Comparison of ENCODE assay signal across 9 mouse cellular contexts in the genomic region with DNA sequence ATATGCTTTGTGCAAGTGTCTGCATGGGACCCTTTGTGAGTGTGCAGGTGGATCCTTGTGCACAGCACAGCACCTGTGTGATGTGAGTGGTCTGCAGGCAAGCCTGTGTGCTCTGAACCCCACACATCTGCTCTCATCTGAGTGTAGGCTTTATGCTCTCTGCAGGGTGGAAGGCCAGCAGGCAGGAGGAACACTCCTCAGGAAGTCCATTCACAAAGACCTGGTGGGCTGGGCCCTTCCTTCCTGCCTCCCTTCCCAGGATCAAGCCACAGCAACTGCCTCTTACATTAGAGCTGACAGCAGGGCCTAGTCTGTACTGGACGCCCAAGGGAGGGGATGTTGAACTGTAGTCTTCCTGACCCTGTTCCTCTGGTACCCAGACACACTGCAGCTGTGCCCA. TPM values are rescaled to one million over a fixed set of nuclear protein-coding genes. Genes with fewer than 3 reads are reported as not detected.
DNase-seq lines count a peak whose midpoint lies in the region; ATAC-seq lines count a peak whose summit lies in the region.
"Had no signal": no experiment of that assay in that cellular context is flagged by ENCODE, and none has a peak within 500 bp of the region (broad histone marks: within the 10 kb centered on the region; RNA-seq: fewer than 3 reads in every experiment).

No protein-coding gene starts in this region.

- ATAC-seq in neural tube, embryonic 14.5 days (ENCODE audit: low read depth) = no peak
- ATAC-seq in heart, embryonic 13.5 days (ENCODE audit: extremely low read depth, insufficient number of reproducible peaks, low FRiP score, low TSS enrichment) = no peak
- ATAC-seq in limb, embryonic 15.5 days (ENCODE audit: insufficient number of reproducible peaks, low FRiP score, low TSS enrichment, low read depth) = no peak

- no peak overlapping the region for H3K4me2 ChIP-seq in neural tube, embryonic 14.5 days (ENCODE audit: low read depth, low read length)
- H3K4me2 ChIP-seq in heart, embryonic 13.5 days = no peak overlapping the region
- no peak overlapping the region for H3K4me2 ChIP-seq in limb, embryonic 15.5 days
- H3K4me2 ChIP-seq: hindbrain, embryonic 15.5 days had no signal

- WGBS in neural tube, embryonic 14.5 days = 81% methylated on average over 1 of the region's 1 CpGs
- 50% methylated on average over 1 of the region's 1 CpGs for WGBS in heart, embryonic 13.5 days
- WGBS in limb, embryonic 15.5 days = 57% methylated on average over 1 of the region's 1 CpGs

- H3K4me1 ChIP-seq in neural tube, embryonic 14.5 days (ENCODE audit: control insufficient read depth, insufficient read depth, low read length) = no peaks in the 10 kb centered on the region
- H3K4me1 ChIP-seq in heart, embryonic 13.5 days = peaks cover 62% of the 10 kb centered on the region
- H3K4me1 ChIP-seq in limb, embryonic 15.5 days = 0 out of 2 replicates have a peak, but pooled peaks cover 4% of the 10 kb centered on the region
- H3K4me1 ChIP-seq: hindbrain, embryonic 15.5 days had no signal

- no peaks in the 10 kb centered on the region for H3K27me3 ChIP-seq in neural tube, embryonic 14.5 days (ENCODE audit: control insufficient read depth, insufficient read depth, low read length)
- no peaks in the 10 kb centered on the region for H3K27me3 ChIP-seq in heart, embryonic 13.5 days (replicated peaks)
- no peaks in the 10 kb centered on the region for H3K27me3 ChIP-seq in limb, embryonic 15.5 days
- H3K27me3 ChIP-seq: hindbrain, embryonic 15.5 days had no signal

- DNase-seq in neural tube, embryonic 10.5 days (ENCODE audit: extremely low spot score, low spot score) = no peak
- DNase-seq in testis, postnatal 10 days (ENCODE audit: low spot score) = peak; percentile 35
- no peak for DNase-seq in ovary, postnatal 10 days (ENCODE audit: low spot score)
- no peak for DNase-seq in natural killer cell, adult 2 months (ENCODE audit: low spot score in 2 of 2)
- DNase-seq in cerebellum, adult 18-20 months = no peak

- no peaks in the 10 kb centered on the region for H3K36me3 ChIP-seq in neural tube, embryonic 14.5 days (ENCODE audit: control insufficient read depth, insufficient read depth, low read length)
- H3K36me3 ChIP-seq in heart, embryonic 13.5 days = peaks cover 33% of the 10 kb centered on the region
- peaks cover 55% of the 10 kb centered on the region for H3K36me3 ChIP-seq in limb, embryonic 15.5 days
- H3K36me3 ChIP-seq: hindbrain, embryonic 15.5 days had no signal

- no peak overlapping the region for H3K4me3 ChIP-seq in neural tube, embryonic 14.5 days (ENCODE audit: low read depth, low read length)
- no peak overlapping the region for H3K4me3 ChIP-seq in heart, embryonic 13.5 days
- H3K4me3 ChIP-seq in limb, embryonic 15.5 days = no peak overlapping the region
- H3K4me3 ChIP-seq: hindbrain, embryonic 15.5 days had no signal

- H3K9me3 ChIP-seq in neural tube, embryonic 14.5 days (ENCODE audit: control insufficient read depth, low read length) = no peaks in the 10 kb centered on the region
- no peaks in the 10 kb centered on the region for H3K9me3 ChIP-seq in heart, embryonic 13.5 days
- H3K9me3 ChIP-seq in limb, embryonic 15.5 days = no peaks in the 10 kb centered on the region
- H3K9me3 ChIP-seq: hindbrain, embryonic 15.5 days had no signal

- H3K27ac ChIP-seq in neural tube, embryonic 14.5 days (ENCODE audit: low read depth, low read length) = no peak overlapping the region
- H3K27ac ChIP-seq in heart, embryonic 13.5 days (replicated peaks) = peak overlapping the region; percentile 84
- 0 out of 2 replicates have a peak overlapping the region, but pooled peaks have one; percentile 35 for H3K27ac ChIP-seq in limb, embryonic 15.5 days

- H3K9ac ChIP-seq in neural tube, embryonic 14.5 days (replicated peaks; ENCODE audit: low read depth, low read length) = 0 out of 2 replicates have a peak overlapping the region, but pooled peaks have one; percentile 3
- H3K9ac ChIP-seq in heart, embryonic 13.5 days = no peak overlapping the region; the same call in 1 of the 2 replicates
- no peak overlapping the region for H3K9ac ChIP-seq in limb, embryonic 15.5 days
- H3K9ac ChIP-seq: hindbrain, embryonic 15.5 days had no signal

RNA-seq across cellular contexts. Expression of a gene that starts 1.1 kb away (rescaled TPM):
- not detected in 2 replicates for polyA plus RNA-seq in neural tube, embryonic 14.5 days (2014; fragmentation: Nextera tagmentation; extraction: Ambion mirVana)
- polyA plus RNA-seq in heart, embryonic 13.5 days (2015; fragmentation: Nextera tagmentation; extraction: Ambion mirVana) = not detected in 2 replicates
- polyA plus RNA-seq in limb, embryonic 15.5 days (2015; fragmentation: Nextera tagmentation; extraction: Ambion mirVana) = not detected in 2 replicates
- polyA plus RNA-seq: hindbrain, embryonic 15.5 days had no signal

RNA-seq across cellular contexts. Expression of a gene that starts 7.3 kb away (rescaled TPM):
- polyA plus RNA-seq in neural tube, embryonic 14.5 days (2014; fragmentation: Nextera tagmentation; extraction: Ambion mirVana) = 1.3 and 3.4 TPM in 2 replicates
- polyA plus RNA-seq in heart, embryonic 13.5 days (2015; fragmentation: Nextera tagmentation; extraction: Ambion mirVana) = 8.1 and 8.4 TPM in 2 replicates
- 16.0 and 22.0 TPM in 2 replicates for polyA plus RNA-seq in limb, embryonic 15.5 days (2015; fragmentation: Nextera tagmentation; extraction: Ambion mirVana)

RNA-seq across cellular contexts. Expression of a gene that starts 25.5 kb away (rescaled TPM):
- 86.9 and 90.0 TPM in 2 replicates for polyA plus RNA-seq in neural tube, embryonic 14.5 days (2014; fragmentation: Nextera tagmentation; extraction: Ambion mirVana)
- polyA plus RNA-seq in heart, embryonic 13.5 days (2015; fragmentation: Nextera tagmentation; extraction: Ambion mirVana) = 69.0 and 71.4 TPM in 2 replicates
- 53.6 and 56.0 TPM in 2 replicates for polyA plus RNA-seq in limb, embryonic 15.5 days (2015; fragmentation: Nextera tagmentation; extraction: Ambion mirVana)

RNA-seq across cellular contexts. Expression of a gene that starts 45.5 kb away (rescaled TPM):
- 7.0 and 10.5 TPM in 2 replicates for polyA plus RNA-seq in neural tube, embryonic 14.5 days (2014; fragmentation: Nextera tagmentation; extraction: Ambion mirVana)
- 6.8 and 7.0 TPM in 2 replicates for polyA plus RNA-seq in heart, embryonic 13.5 days (2015; fragmentation: Nextera tagmentation; extraction: Ambion mirVana)
- polyA plus RNA-seq in limb, embryonic 15.5 days (2015; fragmentation: Nextera tagmentation; extraction: Ambion mirVana) = 9.6 and 12.0 TPM in 2 replicates

RNA-seq across cellular contexts. Expression of a gene that starts 47.8 kb away (rescaled TPM):
- polyA plus RNA-seq in neural tube, embryonic 14.5 days (2014; fragmentation: Nextera tagmentation; extraction: Ambion mirVana) = 0.09 and 0.43 TPM in 2 replicates
- polyA plus RNA-seq in heart, embryonic 13.5 days (2015; fragmentation: Nextera tagmentation; extraction: Ambion mirVana) = 0.31 and 0.33 TPM in 2 replicates
- 0.58 and 0.61 TPM in 2 replicates for polyA plus RNA-seq in limb, embryonic 15.5 days (2015; fragmentation: Nextera tagmentation; extraction: Ambion mirVana)
